Mouse (Mus musculus) heart, embryonic 13.5 days (tissue): ENCODE data around the gene Rarres2. TPM values are rescaled to one million over a fixed set of nuclear protein-coding genes. Genes with fewer than 3 reads are reported as not detected.
A peak's percentile ranks its signal among the peaks of the same experiment; 100 is the strongest.

Experiments
- ATAC-seq: fragments of 200-750 bp; cut with Nextera tagmentation; 2 replicates; pipeline ENCODE4 v1.8.0; 2017; ENCODE audit warnings: moderate TSS enrichment; ENCODE audit not compliant: insufficient number of reproducible peaks, low FRiP score, low TSS enrichment; ENCODE audit errors: extremely low read depth
- H3K27ac ChIP-seq: fragments of 300-500 bp; sonication (generic); replicated peaks from 2 replicates; pipeline ENCODE4 v1.5.1; 2015; ENCODE audit warnings: moderate library complexity, mild to moderate bottlenecking, inconsistent platforms
- H3K27me3 ChIP-seq: fragments of 300-500 bp; sonication (generic); replicated peaks from 2 replicates; pipeline ENCODE4 v1.6.1; 2015; ENCODE audit warnings: mild to moderate bottlenecking, inconsistent platforms
- H3K36me3 ChIP-seq: fragments of 300-500 bp; sonication (generic); 2 replicates; pipeline ENCODE4 v1.6.1; 2015; ENCODE audit warnings: mild to moderate bottlenecking, inconsistent platforms
- H3K4me1 ChIP-seq: fragments of 300-500 bp; sonication (generic); 2 replicates; pipeline ENCODE4 v1.6.1; 2015; ENCODE audit warnings: inconsistent platforms
- H3K4me2 ChIP-seq: fragments of 300-500 bp; sonication (generic); 2 replicates; pipeline ENCODE4 v1.6.1; 2015; ENCODE audit warnings: inconsistent platforms, mild to moderate bottlenecking, moderate library complexity
- H3K4me3 ChIP-seq: fragments of 300-500 bp; sonication (generic); 2 replicates; pipeline ENCODE4 v1.5.1; 2015; ENCODE audit warnings: moderate library complexity, mild to moderate bottlenecking, inconsistent platforms
- H3K9ac ChIP-seq: fragments of 300-500 bp; sonication (generic); 2 replicates; pipeline ENCODE4 v1.6.1; 2015; ENCODE audit warnings: inconsistent platforms, mild to moderate bottlenecking, moderate library complexity
- H3K9me3 ChIP-seq: fragments of 300-500 bp; sonication (generic); 2 replicates; pipeline ENCODE4 v1.6.1; 2016; ENCODE audit warnings: inconsistent platforms
- WGBS: fragments of 180-500 bp; shearing (Covaris S2); methylation state at CpG from one replicate; pipeline ENCODE4 v1.1.7; 2015; ENCODE audit warnings: mixed read lengths; 5-methylcytosine and 5-hydroxymethylcytosine counted together
- polyA plus RNA-seq: library from polyadenylated mRNA; unstranded; fragments of >200 nt; fragmentation: Nextera tagmentation; extraction: Ambion mirVana; gene quantifications from 2 replicates; pipeline ENCODE4 v1.2.1, GENCODE M21; 2015

The Rarres2 gene
- polyA plus RNA-seq, 1 experiment from 2014 or later = 35.8 TPM

DNA sequence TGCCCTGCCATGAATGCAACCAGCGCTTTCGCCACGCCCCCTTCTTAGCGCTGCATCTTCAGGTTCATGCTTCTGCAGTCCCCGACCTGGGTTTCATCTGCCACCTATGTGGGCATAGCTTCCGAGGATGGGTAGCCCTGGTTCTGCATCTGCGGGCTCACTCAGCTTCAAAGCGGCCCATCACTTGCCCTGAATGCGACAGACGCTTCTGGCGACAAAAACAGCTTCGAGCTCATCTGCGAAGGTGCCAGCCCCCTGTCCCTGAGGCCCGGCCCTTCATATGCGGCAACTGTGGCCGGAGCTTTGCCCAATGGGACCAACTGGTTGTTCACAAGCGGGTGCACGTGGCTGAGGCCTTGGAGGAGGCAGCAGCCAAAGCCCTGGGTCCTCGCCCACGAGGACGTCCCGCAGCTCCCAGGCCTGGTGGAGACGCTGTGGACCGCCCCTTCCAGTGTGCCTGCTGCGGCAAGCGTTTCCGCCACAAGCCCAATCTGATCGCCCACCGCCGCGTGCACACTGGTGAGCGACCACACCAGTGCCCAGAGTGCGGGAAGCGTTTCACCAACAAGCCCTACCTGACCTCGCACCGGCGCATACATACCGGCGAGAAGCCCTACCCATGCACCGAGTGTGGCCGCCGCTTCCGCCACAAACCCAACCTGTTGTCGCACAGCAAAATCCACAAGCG, 24.1 kb upstream of the Rarres2 start:
- Histone ChIP-seq H3K36me3 (peaks cover 57% of the 10 kb centered on the region), H3K27me3 (no peaks in the 10 kb centered on the region), H3K27ac (no peak overlapping the region), H3K9me3 (peaks cover 31% of the 10 kb centered on the region), H3K4me3 (no peak overlapping the region), H3K4me2 (no peak overlapping the region), H3K4me1 (peaks cover 26% of the 10 kb centered on the region), H3K9ac (no peak overlapping the region)
- no peak for ATAC-seq
- WGBS = 93% methylated on average over 45 of the region's 45 CpGs

DNA sequence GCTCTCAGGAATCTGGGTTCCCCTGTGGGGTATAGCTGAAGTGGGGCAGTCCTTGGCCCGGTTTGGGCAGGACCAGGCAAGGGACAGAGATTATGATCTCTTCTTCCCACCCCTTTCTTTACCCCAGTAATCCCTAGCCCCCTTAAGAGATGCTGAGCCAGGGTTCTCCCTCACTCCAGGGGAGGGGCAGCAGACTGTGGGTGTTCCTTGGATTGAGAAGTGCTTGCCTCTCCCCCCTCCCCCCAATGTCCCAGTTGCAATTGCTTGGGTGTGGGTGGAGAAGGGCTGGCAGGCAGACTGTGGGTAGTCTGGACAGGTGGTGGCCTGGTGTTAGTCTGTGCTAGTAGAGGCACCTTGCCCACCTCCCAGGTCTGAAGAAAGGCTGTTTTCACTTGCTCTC, 22.7 kb upstream of the Rarres2 start:
- Histone ChIP-seq H3K9me3 (peaks cover 31% of the 10 kb centered on the region), H3K4me1 (peaks cover 20% of the 10 kb centered on the region), H3K36me3 (peaks cover 53% of the 10 kb centered on the region), H3K4me2 (peak overlapping the region; percentile 80), H3K27ac (no peak overlapping the region), H3K27me3 (no peaks in the 10 kb centered on the region), H3K9ac (peak overlapping the region; percentile 97), H3K4me3 (peak overlapping the region; percentile 85)
- WGBS = 63% methylated on average over 1 of the region's 1 CpGs
- ATAC-seq = no peak

- peak overlapping the region; percentile 97 for H3K9ac ChIP-seq
- peak overlapping the region; percentile 91 for H3K27ac ChIP-seq
- H3K4me3 ChIP-seq = peak overlapping the region; percentile 85
- peak; percentile 38 for ATAC-seq
- 2% methylated on average over 37 of the region's 41 CpGs for WGBS
- peaks cover 42% of the 10 kb centered on the region for H3K36me3 ChIP-seq
- H3K27me3 ChIP-seq = no peaks in the 10 kb centered on the region
- peak overlapping the region; percentile 80 for H3K4me2 ChIP-seq
- peaks cover 31% of the 10 kb centered on the region for H3K4me1 ChIP-seq
- H3K9me3 ChIP-seq = peaks cover 31% of the 10 kb centered on the region
Observed at GRCm38 (mm10) chr6:48594043-48594738, 21.6 kb upstream of the Rarres2 start.

GRCm38 (mm10) chr6:48593158-48594042, 20.8 kb upstream of the Rarres2 start, which contains the start of the genes Repin1 and Gm44965:
Repin1 (plus strand) TSS chr6:48593883.
Gm44965 (plus strand) TSS chr6:48593941.
- peaks cover 35% of the 10 kb centered on the region for H3K4me1 ChIP-seq
- H3K27me3 ChIP-seq = no peaks in the 10 kb centered on the region
- peaks cover 34% of the 10 kb centered on the region for H3K36me3 ChIP-seq
- H3K9me3 ChIP-seq = peaks cover 31% of the 10 kb centered on the region
- ATAC-seq = peak; percentile 77
- WGBS = 9% methylated on average over 45 of the region's 45 CpGs
- H3K9ac ChIP-seq = peak within 1 kb of the TSS; percentile 97
- H3K4me2 ChIP-seq = peak within 1 kb of the TSS; percentile 80
- H3K4me3 ChIP-seq = peak within 1 kb of the TSS; percentile 85
- peak within 1 kb of the TSS; percentile 91 for H3K27ac ChIP-seq

DNA sequence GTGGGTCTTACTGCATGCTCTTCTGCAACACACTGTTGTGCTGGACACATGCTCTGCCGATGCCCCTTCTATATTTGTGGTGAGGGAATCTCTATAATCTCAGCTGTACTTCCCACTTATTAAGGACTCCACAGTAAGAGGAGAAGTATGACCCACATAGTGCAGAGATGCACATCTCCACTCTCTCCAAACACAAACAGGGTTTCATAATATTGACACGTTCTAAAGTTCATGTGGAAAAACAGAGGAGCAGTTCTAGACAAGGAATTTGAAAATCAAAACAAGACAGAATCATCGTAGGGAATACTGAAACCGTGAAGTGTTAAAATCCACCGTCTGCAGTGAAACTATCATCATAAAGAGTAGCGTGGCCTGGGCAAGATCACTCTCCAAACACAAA, 19.3 kb upstream of the Rarres2 start:
- Histone ChIP-seq H3K27me3 (no peaks in the 10 kb centered on the region), H3K4me1 (peaks cover 35% of the 10 kb centered on the region), H3K27ac (no peak overlapping the region), H3K4me2 (no peak overlapping the region), H3K9ac (no peak overlapping the region), H3K4me3 (no peak overlapping the region), H3K9me3 (peaks cover 17% of the 10 kb centered on the region), H3K36me3 (peaks cover 19% of the 10 kb centered on the region)
- no peak for ATAC-seq
- 81% methylated on average over 6 of the region's 6 CpGs for WGBS

- WGBS = 82% methylated on average over 3 of the region's 3 CpGs
- no peaks in the 10 kb centered on the region for H3K27me3 ChIP-seq
- H3K4me1 ChIP-seq = peaks cover 35% of the 10 kb centered on the region
- H3K9me3 ChIP-seq = peaks cover 12% of the 10 kb centered on the region
- peaks cover 14% of the 10 kb centered on the region for H3K36me3 ChIP-seq
- no peak overlapping the region for H3K27ac ChIP-seq
- ATAC-seq = no peak
- no peak overlapping the region for H3K9ac ChIP-seq
- H3K4me2 ChIP-seq = no peak overlapping the region
- no peak overlapping the region for H3K4me3 ChIP-seq
Observed at GRCm38 (mm10) chr6:48591221-48591845, 18.7 kb upstream of the Rarres2 start.

GRCm38 (mm10) chr6:48589194-48589750, 16.7 kb upstream of the Rarres2 start, which contains the start of gene Gm45021:
Gm45021 (plus strand) TSS chr6:48589610.
- Histone ChIP-seq H3K4me1 (peaks cover 21% of the 10 kb centered on the region), H3K4me3 (no peak within 1 kb of the TSS), H3K4me2 (peak within 1 kb of the TSS; percentile 32), H3K9me3 (no peaks in the 10 kb centered on the region), H3K36me3 (no peaks in the 10 kb centered on the region), H3K27me3 (no peaks in the 10 kb centered on the region), H3K27ac (peak within 1 kb of the TSS; percentile 83), H3K9ac (peak within 1 kb of the TSS; percentile 53)
- ATAC-seq = no peak
- WGBS = 22% methylated on average over 6 of the region's 6 CpGs

DNA sequence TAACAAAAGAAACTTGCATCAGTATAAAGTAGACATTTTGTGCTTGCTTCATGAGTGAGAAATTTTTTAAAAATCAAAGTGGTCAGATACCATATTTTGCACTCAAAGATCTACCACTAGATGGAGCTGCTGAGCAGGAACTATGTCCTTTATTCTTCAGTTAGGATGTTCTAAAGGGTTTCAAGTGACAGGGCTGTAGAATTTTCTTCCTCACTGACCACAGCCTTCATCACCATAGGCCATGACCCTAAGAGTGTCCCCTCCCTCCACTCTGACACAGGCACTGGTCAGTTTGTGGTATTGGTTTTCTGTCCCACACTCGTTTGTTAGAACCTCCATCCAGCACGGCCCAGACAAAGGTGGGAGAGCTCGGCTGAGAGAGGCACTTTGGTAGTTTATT, 9.4 kb upstream of the Rarres2 start:
- Histone ChIP-seq H3K27ac (0 out of 2 replicates have a peak overlapping the region, but pooled peaks have one; percentile 32), H3K4me1 (peaks cover 37% of the 10 kb centered on the region), H3K36me3 (no peaks in the 10 kb centered on the region), H3K4me2 (no peak overlapping the region), H3K9me3 (no peaks in the 10 kb centered on the region), H3K4me3 (no peak overlapping the region), H3K27me3 (no peaks in the 10 kb centered on the region), H3K9ac (no peak overlapping the region)
- 64% methylated on average over 3 of the region's 3 CpGs for WGBS
- ATAC-seq = no peak

GRCm38 (mm10) chr6:48581257-48581656, 8.7 kb upstream of the Rarres2 start:
- Histone ChIP-seq H3K4me3 (no peak overlapping the region), H3K27ac (peak overlapping the region; percentile 37), H3K9ac (no peak overlapping the region), H3K4me1 (peaks cover 37% of the 10 kb centered on the region), H3K36me3 (no peaks in the 10 kb centered on the region), H3K27me3 (no peaks in the 10 kb centered on the region), H3K4me2 (no peak overlapping the region), H3K9me3 (no peaks in the 10 kb centered on the region)
- WGBS = 8% methylated on average over 3 of the region's 3 CpGs
- ATAC-seq = no peak

DNA sequence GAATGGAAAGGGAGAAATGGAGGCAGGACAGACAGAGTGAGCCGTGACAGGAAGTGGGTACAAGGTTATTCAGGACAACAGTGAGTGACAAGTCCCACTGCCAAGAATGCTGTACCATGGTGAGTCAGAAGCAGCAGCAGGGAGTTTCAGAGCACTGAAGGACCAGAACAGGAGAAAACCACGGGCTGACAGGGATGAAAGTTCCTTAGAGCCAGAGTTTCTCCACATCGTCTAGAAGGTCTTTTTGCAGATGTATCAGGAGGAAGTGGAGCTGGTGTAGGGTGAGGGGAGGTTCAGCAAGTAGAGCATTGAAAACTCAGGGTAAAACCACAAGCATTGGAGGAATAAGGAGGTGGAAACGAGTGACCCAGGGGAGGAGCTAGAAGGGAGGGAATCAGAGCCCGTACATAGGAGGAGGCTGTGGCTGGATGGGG, 6.6 kb upstream of the Rarres2 start:
- Histone ChIP-seq H3K4me2 (peak overlapping the region; percentile 51), H3K36me3 (no peaks in the 10 kb centered on the region), H3K27ac (peak overlapping the region; percentile 86), H3K9ac (peak overlapping the region; percentile 67), H3K4me3 (0 out of 2 replicates have a peak overlapping the region, but pooled peaks have one; percentile 18), H3K9me3 (no peaks in the 10 kb centered on the region), H3K4me1 (peaks cover 38% of the 10 kb centered on the region), H3K27me3 (no peaks in the 10 kb centered on the region)
- 10% methylated on average over 5 of the region's 5 CpGs for WGBS
- no peak for ATAC-seq
